In the genomic region with DNA sequence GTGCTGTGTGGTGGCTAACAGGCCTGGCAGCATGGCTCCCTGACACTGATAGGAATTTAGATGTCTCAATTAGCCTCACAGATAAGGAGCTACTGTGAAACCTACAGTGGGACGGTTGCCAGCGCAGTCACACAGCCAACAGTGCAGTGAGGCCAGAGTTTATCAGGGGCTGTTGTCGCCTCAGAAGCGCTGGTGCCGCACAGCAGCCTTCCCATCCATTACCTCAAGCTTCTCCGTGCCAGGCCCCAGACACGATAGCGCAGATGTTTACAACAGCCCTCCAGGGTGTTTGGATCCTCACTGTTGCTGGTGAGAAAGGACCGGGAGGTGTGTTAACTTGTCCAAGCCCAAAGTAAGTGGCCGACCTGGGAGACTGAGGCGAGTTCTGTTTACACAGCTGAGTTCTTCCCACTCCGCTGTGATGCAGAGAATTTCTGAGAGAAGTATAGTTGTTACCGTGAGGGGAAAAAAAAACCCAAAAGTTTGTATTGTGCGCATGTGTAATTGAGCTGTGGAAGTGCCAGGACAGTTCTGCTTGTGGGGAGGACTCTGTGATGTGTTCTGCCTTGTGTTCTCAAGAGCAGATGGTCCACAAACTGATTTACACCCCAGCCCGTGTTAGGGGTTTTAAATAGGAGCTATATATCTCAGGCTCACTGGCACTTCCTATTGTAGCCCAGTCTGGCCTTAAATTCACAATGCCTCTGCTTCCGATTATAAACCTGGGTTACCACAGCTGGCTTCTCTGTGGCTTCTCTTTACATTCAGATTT, we compare ENCODE assay signal across 10 mouse cellular contexts. TPM values are rescaled to one million over a fixed set of nuclear protein-coding genes. Genes with fewer than 3 reads are reported as not detected.
A peak's percentile ranks its signal among the peaks of the same experiment; 100 is the strongest.
DNase-seq lines count a peak whose midpoint lies in the region; ATAC-seq lines count a peak whose summit lies in the region.
"Had no signal": no experiment of that assay in that cellular context is flagged by ENCODE, and none has a peak within 500 bp of the region (broad histone marks: within the 10 kb centered on the region; RNA-seq: fewer than 3 reads in every experiment).

No protein-coding gene starts in this region.

- no peak overlapping the region for H3K4me3 ChIP-seq in hindbrain, embryonic 12.5 days
- no peak overlapping the region for H3K4me3 ChIP-seq in neural tube, embryonic 13.5 days

- H3K9me3 ChIP-seq in hindbrain, embryonic 12.5 days (replicated peaks): no peaks in the 10 kb centered on the region
- no peaks in the 10 kb centered on the region for H3K9me3 ChIP-seq in neural tube, embryonic 13.5 days
- H3K9me3 ChIP-seq: G1E had no signal

- WGBS in hindbrain, embryonic 12.5 days: 60% methylated on average over 16 of the region's 16 CpGs
- WGBS in neural tube, embryonic 13.5 days: 14% methylated on average over 16 of the region's 16 CpGs

- 0 out of 2 replicates have a peak overlapping the region, but pooled peaks have one; percentile 5 for H3K27ac ChIP-seq in hindbrain, embryonic 12.5 days
- peak overlapping the region; percentile 83 for H3K27ac ChIP-seq in neural tube, embryonic 13.5 days (replicated peaks)

- no peak overlapping the region for H3K9ac ChIP-seq in hindbrain, embryonic 12.5 days
- no peak overlapping the region for H3K9ac ChIP-seq in neural tube, embryonic 13.5 days

- H3K27me3 ChIP-seq in hindbrain, embryonic 12.5 days: no peaks in the 10 kb centered on the region
- H3K27me3 ChIP-seq in neural tube, embryonic 13.5 days: no peaks in the 10 kb centered on the region

- DNase-seq in layer of hippocampus, adult 11-12 months (ENCODE audit: low spot score): peak; percentile 29
- DNase-seq in layer of hippocampus, adult 9-10 months (ENCODE audit: low spot score): no peak
- DNase-seq in yolk sac, embryonic 10.5 days (ENCODE audit: low spot score): no peak
- DNase-seq in kidney, postnatal 14 days: no peak

- H3K4me2 ChIP-seq in hindbrain, embryonic 12.5 days (replicated peaks): no peak overlapping the region
- peak overlapping the region; percentile 38 for H3K4me2 ChIP-seq in neural tube, embryonic 13.5 days

- ATAC-seq in erythroblast, adult 5-6 weeks (replicated peaks; ENCODE audit: low FRiP score, poor library complexity, severe bottlenecking): peak; percentile 68
- no peak; the same call in 1 of the 2 replicates for ATAC-seq in hindbrain, embryonic 12.5 days (ENCODE audit: low FRiP score)
- ATAC-seq in neural tube, embryonic 13.5 days (ENCODE audit: low read depth): peak; percentile 94
- no peak for ATAC-seq in activated CD4-positive, CD25-positive, alpha-beta regulatory T cell, adult 4 months

- H3K36me3 ChIP-seq in hindbrain, embryonic 12.5 days: peaks cover 56% of the 10 kb centered on the region
- H3K36me3 ChIP-seq in neural tube, embryonic 13.5 days: peaks cover 51% of the 10 kb centered on the region

- no peaks in the 10 kb centered on the region for H3K4me1 ChIP-seq in hindbrain, embryonic 12.5 days
- peaks cover 24% of the 10 kb centered on the region for H3K4me1 ChIP-seq in neural tube, embryonic 13.5 days (replicated peaks)

RNA-seq across cellular contexts. Expression of a gene that starts 23.7 kb away (rescaled TPM):
- 3.3 and 7.9 TPM in 2 replicates for total RNA-seq in erythroblast, adult 5-6 weeks (2015; ENCODE audit: low replicate concordance)
- total RNA-seq in erythroblast, adult 5-6 weeks (2017; ENCODE audit: low replicate concordance): 3.3 and 10.1 TPM in 2 replicates
- 14.8 and 15.1 TPM in 2 replicates for polyA plus RNA-seq in hindbrain, embryonic 12.5 days (2016; fragmentation: Nextera tagmentation; extraction: Ambion mirVana)
- polyA plus RNA-seq in neural tube, embryonic 13.5 days (2015; fragmentation: Nextera tagmentation; extraction: Ambion mirVana): 13.9 and 14.2 TPM in 2 replicates
- polyA plus RNA-seq in activated CD4-positive, CD25-positive, alpha-beta regulatory T cell, adult 4 months (2017; shearing (Covaris generic)): 10 to 100 TPM in 1 of 2 experiments, 1 to 10 TPM in 1; 9.2 to 15.2 TPM

RNA-seq across cellular contexts. Expression of a gene that starts 26.2 kb away (rescaled TPM):
- total RNA-seq in erythroblast, adult 5-6 weeks (2015; ENCODE audit: low replicate concordance): 1.5 and 8.8 TPM in 2 replicates
- 14.0 and 19.0 TPM in 2 replicates for total RNA-seq in erythroblast, adult 5-6 weeks (2017; ENCODE audit: low replicate concordance)
- 0.50 and 0.93 TPM in 2 replicates for polyA plus RNA-seq in hindbrain, embryonic 12.5 days (2016; fragmentation: Nextera tagmentation; extraction: Ambion mirVana)
- 0.17 and 0.39 TPM in 2 replicates for polyA plus RNA-seq in neural tube, embryonic 13.5 days (2015; fragmentation: Nextera tagmentation; extraction: Ambion mirVana)
- 1 to 10 TPM in 1 of 2 experiments, under 1 TPM in 1; 0.82 to 1.2 TPM for polyA plus RNA-seq in activated CD4-positive, CD25-positive, alpha-beta regulatory T cell, adult 4 months (2017; shearing (Covaris generic))
- total RNA-seq: layer of hippocampus, postnatal 36 days had no signal
- polyA plus RNA-seq: G1E had no signal

RNA-seq across cellular contexts. Expression of a gene that starts 28.6 kb away (rescaled TPM):
- total RNA-seq in erythroblast, adult 5-6 weeks (2015; ENCODE audit: low replicate concordance): 1.5 and 13.6 TPM in 2 replicates
- total RNA-seq in erythroblast, adult 5-6 weeks (2017; ENCODE audit: low replicate concordance): 5.6 and 5.8 TPM in 2 replicates
- 102 and 104 TPM in 2 replicates for polyA plus RNA-seq in hindbrain, embryonic 12.5 days (2016; fragmentation: Nextera tagmentation; extraction: Ambion mirVana)
- 118 and 122 TPM in 2 replicates for polyA plus RNA-seq in neural tube, embryonic 13.5 days (2015; fragmentation: Nextera tagmentation; extraction: Ambion mirVana)
- 10 to 100 TPM; 23.5 to 28.4 TPM for polyA plus RNA-seq in activated CD4-positive, CD25-positive, alpha-beta regulatory T cell, adult 4 months (2017; shearing (Covaris generic))

RNA-seq across cellular contexts. Expression of a gene that starts 58.2 kb away (rescaled TPM):
- total RNA-seq in erythroblast, adult 5-6 weeks (2015; ENCODE audit: low replicate concordance): 10.7 and 16.3 TPM in 2 replicates
- 19.8 and 31.5 TPM in 2 replicates for total RNA-seq in erythroblast, adult 5-6 weeks (2017; ENCODE audit: low replicate concordance)
- 29.5 and 34.0 TPM in 2 replicates for polyA plus RNA-seq in hindbrain, embryonic 12.5 days (2016; fragmentation: Nextera tagmentation; extraction: Ambion mirVana)
- polyA plus RNA-seq in neural tube, embryonic 13.5 days (2015; fragmentation: Nextera tagmentation; extraction: Ambion mirVana): 18.4 and 18.9 TPM in 2 replicates
- polyA plus RNA-seq in activated CD4-positive, CD25-positive, alpha-beta regulatory T cell, adult 4 months (2017; shearing (Covaris generic)): 10 to 100 TPM; 11.0 to 12.8 TPM

Comparison
In these comparisons a context has a peak if more than half of its experiments do, and no peak if none do; other contexts are left out.
1. ATAC-seq: peak in erythroblast, adult 5-6 weeks (single experiment) and neural tube, embryonic 13.5 days (single experiment); none in hindbrain, embryonic 12.5 days (single experiment) and activated CD4-positive, CD25-positive, alpha-beta regulatory T cell, adult 4 months (single experiment).